Mouse (Mus musculus) cerebellum, adult 2 months (tissue): ENCODE measurements around the gene Ppa1. TPM values are rescaled to one million over a fixed set of nuclear protein-coding genes. Genes with fewer than 3 reads are reported as not detected.

Experiments
- DNase-seq, 2 experiments: peaks; one replicate each; pipeline ENCODE4 v3.0.0; 2021
- H3K27ac ChIP-seq: fragments of 200-500 bp; 2 replicates; pipeline ENCODE4 v1.5.1; 2012; ENCODE audit warnings: low read length, control low read depth, inconsistent platforms; ENCODE audit not compliant: insufficient read depth
- H3K27me3 ChIP-seq: fragments of 200-500 bp; 2 replicates; pipeline ENCODE4 v1.6.1; 2012; ENCODE audit warnings: inconsistent platforms, mild to moderate bottlenecking, low read length, moderate library complexity; ENCODE audit not compliant: control insufficient read depth, insufficient read depth
- H3K4me1 ChIP-seq: fragments of 200-500 bp; 2 replicates; pipeline ENCODE4 v1.6.1; 2011; ENCODE audit warnings: low read length; ENCODE audit not compliant: control insufficient read depth, insufficient read depth
- H3K4me3 ChIP-seq: fragments of 200-500 bp; replicated peaks from 2 replicates; pipeline ENCODE3; 2011; ENCODE audit warnings: mild to moderate bottlenecking, low read depth, low read length, control low read depth; ENCODE audit not compliant: insufficient read depth
- CTCF ChIP-seq: fragments of 200-500 bp; IDR thresholded peaks from 2 replicates; pipeline ENCODE4 v1.5.1; 2011; ENCODE audit warnings: low read depth, mild to moderate bottlenecking, control low read depth, low read length, moderate library complexity, borderline replicate concordance; ENCODE audit not compliant: insufficient read depth
- POLR2A ChIP-seq: fragments of 200-500 bp; IDR thresholded peaks from 2 replicates; pipeline ENCODE4 v1.6.1; 2011; ENCODE audit warnings: low read length, control low read depth, borderline replicate concordance; ENCODE audit not compliant: insufficient read depth
- WGBS: fragments of 180-500 bp; shearing (Covaris S2); methylation state at CpG from one replicate; pipeline ENCODE4 v1.1.7; 2018; 5-methylcytosine and 5-hydroxymethylcytosine counted together
- polyA plus RNA-seq: library from polyadenylated mRNA; depleted of rRNA; stranded (reverse); fragments of >200 nt; gene quantifications from 2 replicates; pipeline ENCODE4 v1.2.3, GENCODE M21; 2012

Ppa1 gene
- polyA plus RNA-seq, 1 experiment: 127 TPM

DNA sequence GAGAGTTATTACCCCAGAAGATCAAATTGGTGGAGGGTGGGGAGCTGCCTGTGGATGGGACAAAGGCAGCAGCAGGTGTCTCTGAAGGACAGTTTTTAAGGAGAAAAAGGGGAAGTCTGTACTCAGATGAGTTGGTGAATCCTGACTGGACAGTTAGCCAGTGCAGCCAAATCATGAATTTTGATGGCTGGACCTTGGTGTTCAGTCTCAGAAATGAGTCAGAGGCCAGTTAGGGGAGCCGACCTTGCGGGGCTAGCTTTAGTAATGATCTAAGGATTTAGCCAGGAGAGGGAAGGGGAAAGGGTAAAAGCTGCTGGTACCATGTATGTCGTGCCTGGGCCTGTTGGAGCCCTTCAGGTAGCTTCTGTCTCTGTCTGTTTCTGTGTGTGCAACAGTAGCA lies 65.2 kb downstream of the Ppa1 start:
- no peak for TF ChIP-seq CTCF
- TF ChIP-seq POLR2A: no peak
- H3K27ac ChIP-seq: no peak overlapping the region
- H3K27me3 ChIP-seq: no peaks in the 10 kb centered on the region
- H3K4me1 ChIP-seq: peaks cover 3% of the 10 kb centered on the region; the same call in 1 of the 2 replicates
- no peak overlapping the region for H3K4me3 ChIP-seq
- DNase-seq: no peak
- 87% methylated on average over 3 of the region's 3 CpGs for WGBS

DNA sequence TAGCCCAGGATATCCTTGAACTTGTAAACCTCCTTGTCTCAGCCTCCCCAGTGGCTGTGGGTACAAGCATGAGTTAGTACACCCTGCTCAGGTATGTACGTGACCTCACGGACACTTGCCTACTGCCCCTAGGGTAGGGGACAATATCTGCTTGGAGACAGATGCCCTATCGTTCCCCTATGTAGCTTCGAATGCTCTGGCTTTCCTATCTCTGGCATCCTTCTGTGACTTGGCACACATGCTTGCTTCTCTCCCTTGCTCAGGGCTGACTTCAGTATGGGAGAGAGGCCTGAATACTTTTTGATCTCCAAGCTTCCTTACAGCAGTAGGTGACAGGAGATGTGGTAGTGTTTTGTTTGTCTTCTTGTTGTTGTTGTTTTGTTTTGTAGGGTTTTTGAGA lies 65.8 kb downstream of the Ppa1 start:
- no peak overlapping the region for H3K27ac ChIP-seq
- no peak overlapping the region for H3K4me3 ChIP-seq
- DNase-seq: no peak
- 71% methylated on average over 4 of the region's 4 CpGs for WGBS
- peaks cover 3% of the 10 kb centered on the region; the same call in 1 of the 2 replicates for H3K4me1 ChIP-seq
- H3K27me3 ChIP-seq: no peaks in the 10 kb centered on the region
- TF ChIP-seq POLR2A: no peak
- TF ChIP-seq CTCF: no peak

DNA sequence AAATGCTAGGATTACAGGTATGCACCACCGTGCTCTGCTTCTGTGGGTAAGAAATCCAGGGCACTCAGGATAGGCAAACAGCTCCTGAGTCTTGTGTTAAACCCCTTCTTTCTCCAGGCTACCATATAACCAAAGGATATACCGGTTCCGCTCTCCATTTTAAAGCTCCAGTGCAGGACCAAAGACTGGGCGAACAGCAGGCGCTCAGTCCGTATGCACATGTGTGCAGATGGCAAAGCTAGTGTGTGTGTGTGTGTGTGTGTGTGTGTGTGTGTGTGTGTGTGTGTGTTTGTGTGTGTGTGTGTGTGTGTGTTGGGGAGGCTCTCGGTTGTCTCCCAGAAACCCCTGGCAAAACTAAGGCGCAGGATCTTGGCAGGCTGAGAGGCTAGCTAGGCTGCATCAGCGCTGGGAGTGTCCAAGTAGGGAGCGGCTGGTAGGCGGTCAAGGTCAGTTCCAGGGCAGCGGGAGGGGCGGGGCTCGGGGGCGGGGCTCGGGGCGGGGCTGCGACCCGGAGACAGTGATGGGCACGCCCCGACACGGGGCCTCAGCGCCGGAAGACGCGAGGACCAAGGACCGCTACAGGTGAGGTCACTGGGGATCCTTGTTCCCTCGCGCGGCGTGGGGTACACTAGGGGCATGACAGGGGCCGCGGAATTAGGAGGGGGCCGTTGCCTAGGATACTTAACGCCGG lies 66.6 kb downstream of the Ppa1 start, which contains the start of gene Aifm2:
Aifm2 (plus strand) TSS at position 493 of the 691 bp plus-strand sequence.
- no peaks in the 10 kb centered on the region for H3K27me3 ChIP-seq
- no peak for TF ChIP-seq CTCF
- no peak for TF ChIP-seq POLR2A
- peak within 1 kb of the TSS; percentile 75 for H3K4me3 ChIP-seq
- H3K27ac ChIP-seq: no peak within 1 kb of the TSS
- 9% methylated on average over 36 of the region's 36 CpGs for WGBS
- DNase-seq: peak; percentile 53 to 56
- H3K4me1 ChIP-seq: peaks cover 3% of the 10 kb centered on the region; the same call in 1 of the 2 replicates

DNA sequence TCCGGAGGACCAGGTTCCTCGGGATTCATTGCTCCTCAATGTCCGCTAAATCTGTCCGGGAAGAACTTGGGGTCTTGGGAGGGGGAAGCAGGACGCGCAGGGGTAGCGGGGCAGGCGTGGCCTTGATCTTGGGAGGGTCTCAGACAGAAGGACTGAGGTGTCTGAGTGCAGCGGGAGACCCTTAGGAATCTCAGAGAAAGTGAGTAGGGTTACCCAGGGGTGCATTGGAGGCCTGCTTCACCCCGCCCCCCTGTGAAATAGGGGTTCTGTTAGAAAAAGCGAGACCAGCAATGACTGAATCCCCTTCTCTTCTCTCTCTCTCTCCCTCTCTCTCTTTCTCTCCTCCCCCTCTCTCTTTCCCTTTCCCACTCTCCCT lies 67.1 kb downstream of the Ppa1 start:
- Histone ChIP-seq H3K27ac (no peak overlapping the region), H3K27me3 (no peaks in the 10 kb centered on the region), H3K4me3 (peak overlapping the region; percentile 75), H3K4me1 (peaks cover 3% of the 10 kb centered on the region; the same call in 1 of the 2 replicates)
- TF ChIP-seq POLR2A (no peak), CTCF (no peak)
- DNase-seq: no peak
- WGBS: 7% methylated on average over 11 of the region's 11 CpGs

DNA sequence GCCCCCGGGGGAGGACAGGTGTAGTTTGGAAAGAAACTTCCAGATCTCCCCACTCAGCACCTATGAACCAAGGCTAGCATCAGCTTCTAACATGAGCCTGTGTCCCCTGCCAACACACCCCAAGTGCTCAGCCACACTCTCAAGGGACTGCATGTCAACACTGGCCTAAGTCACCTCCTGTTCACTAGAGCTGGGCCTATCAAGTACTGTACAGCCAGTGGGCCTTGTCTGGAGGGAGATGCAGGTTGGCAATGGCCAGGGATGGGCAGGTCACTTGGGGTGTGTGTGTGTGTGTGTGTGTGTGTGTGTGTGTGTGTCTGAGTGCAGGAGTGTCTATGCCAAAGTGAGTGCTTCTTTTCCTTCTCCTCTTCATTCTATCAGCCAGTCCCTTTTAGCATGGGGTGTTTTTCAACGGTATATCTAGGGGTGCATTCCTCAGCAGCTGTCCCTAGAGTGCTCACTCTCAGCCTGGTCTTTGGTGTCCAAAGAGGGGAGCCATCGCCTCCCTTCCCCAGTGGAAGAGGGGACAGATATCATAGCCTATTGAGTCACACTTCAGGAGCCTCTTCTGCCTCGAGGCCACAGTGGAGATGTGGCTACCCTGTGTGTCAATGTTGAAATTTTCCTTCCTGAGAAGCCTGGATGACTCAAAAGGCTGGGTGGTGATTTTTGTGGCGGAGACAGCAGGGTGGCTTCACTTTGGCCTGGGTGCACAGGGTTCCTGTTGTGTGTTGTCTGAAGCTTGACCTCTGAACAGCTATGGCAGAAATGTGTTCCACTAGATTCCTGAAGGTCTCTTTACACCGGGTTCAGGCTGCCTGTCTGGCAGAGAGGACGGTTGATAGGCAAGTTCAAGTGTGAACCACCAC lies 67.9 kb downstream of the Ppa1 start:
- peaks cover 3% of the 10 kb centered on the region; the same call in 1 of the 2 replicates for H3K4me1 ChIP-seq
- no peak overlapping the region for H3K27ac ChIP-seq
- H3K4me3 ChIP-seq: no peak overlapping the region
- TF ChIP-seq CTCF: no peak
- no peak for TF ChIP-seq POLR2A
- H3K27me3 ChIP-seq: no peaks in the 10 kb centered on the region
- DNase-seq: no peak
- 76% methylated on average over 7 of the region's 7 CpGs for WGBS

DNA sequence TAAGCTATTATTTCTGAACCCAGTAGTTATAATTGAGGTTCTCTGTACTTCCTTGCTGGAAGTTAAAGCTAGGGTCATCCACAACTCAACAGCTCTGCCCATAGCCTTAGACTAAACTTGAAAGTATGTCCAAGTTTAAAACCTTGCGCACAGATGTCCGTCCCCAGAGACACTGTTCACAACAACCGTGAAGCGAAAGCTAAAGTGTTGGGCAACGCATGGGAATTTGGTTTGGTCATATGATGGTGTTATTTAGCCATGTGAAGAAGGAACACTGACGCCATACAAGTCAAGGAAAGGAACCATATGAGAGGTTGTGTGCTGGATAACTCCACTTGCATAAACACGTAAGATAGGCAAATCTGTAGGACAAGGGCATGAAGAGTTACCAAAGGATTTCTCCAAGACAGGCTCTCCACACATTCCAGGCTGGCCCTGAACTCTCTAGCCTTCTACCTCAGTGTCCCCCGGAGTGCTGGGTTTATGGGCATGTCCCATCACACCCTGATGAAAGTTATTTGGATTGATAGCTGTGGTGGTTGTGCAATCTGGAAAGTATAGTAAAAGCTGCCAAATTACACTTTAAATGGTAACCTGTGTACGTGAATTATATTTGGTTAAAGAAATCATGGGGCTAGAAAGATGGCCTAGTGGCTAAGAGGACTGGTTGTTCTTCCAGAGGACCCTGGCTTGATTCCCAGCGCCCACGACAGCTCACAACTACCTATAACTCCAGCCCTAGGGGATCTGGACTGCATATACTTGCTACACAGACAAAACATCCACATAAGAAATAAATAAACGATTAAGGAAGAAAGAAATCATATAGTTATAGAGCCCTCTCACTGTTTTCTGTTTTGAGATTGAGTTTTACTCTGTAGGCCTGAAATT lies 69.3 kb downstream of the Ppa1 start:
- peaks cover 3% of the 10 kb centered on the region; the same call in 1 of the 2 replicates for H3K4me1 ChIP-seq
- TF ChIP-seq CTCF (no peak), POLR2A (no peak)
- DNase-seq: no peak
- 92% methylated on average over 12 of the region's 12 CpGs for WGBS
- no peaks in the 10 kb centered on the region for H3K27me3 ChIP-seq
- no peak overlapping the region for H3K27ac ChIP-seq
- no peak overlapping the region for H3K4me3 ChIP-seq

DNA sequence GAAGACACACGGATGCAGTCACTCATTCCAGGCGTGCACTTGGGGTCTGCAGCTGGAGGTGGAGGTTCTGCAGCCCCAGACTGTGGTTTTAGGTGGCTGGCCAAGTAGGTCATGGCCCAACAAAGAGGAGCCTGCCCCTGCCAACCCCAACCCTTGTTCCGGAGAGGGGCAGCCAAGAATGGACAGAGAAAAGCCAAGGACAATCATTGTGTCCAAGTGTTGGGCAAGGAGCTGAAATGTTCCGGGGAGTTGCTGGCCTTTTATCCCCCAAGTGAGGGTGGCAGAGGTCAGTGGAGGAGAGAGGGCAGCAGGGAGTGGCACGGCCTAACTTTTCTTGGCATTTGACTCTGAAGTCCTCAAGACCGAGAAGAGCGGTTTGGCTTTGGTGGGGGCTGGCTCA lies 72.0 kb downstream of the Ppa1 start:
- H3K27me3 ChIP-seq: no peaks in the 10 kb centered on the region
- DNase-seq: no peak
- H3K27ac ChIP-seq: no peak overlapping the region
- WGBS: 75% methylated on average over 7 of the region's 7 CpGs
- no peak for TF ChIP-seq CTCF
- no peak for TF ChIP-seq POLR2A
- H3K4me1 ChIP-seq: peaks cover 3% of the 10 kb centered on the region; the same call in 1 of the 2 replicates
- H3K4me3 ChIP-seq: no peak overlapping the region
